Mouse (Mus musculus): ENCODE measurements around the gene Gpr179.

Gpr179 gene

GRCm38 (mm10) chr11:97285852-97286775 lies 65.8 kb downstream of the Gpr179 start:
- DNase-seq: no peak

DNA sequence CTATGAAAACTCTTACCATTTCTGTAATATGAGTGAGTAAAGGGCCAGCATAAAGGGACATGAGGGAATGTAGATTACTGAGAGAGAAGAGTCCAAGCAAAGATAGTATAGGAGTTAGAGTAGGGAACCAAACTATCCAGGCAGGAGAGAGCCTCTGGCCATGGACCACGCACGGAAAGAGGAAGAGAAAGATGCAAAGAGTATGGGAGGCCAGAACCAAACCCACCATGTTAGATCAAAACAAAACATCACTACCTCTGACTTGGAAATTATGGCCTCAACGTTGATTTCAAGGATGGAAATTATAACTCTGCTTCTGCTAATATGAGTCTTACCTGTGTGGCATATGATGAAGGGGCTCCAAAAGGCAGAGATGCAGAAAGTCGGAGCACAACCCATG lies 67.0 kb downstream of the Gpr179 start:
- no peak for DNase-seq

GRCm38 (mm10) chr11:97282179-97282578 lies 69.7 kb downstream of the Gpr179 start:
- DNase-seq: no peak

Data from B cell, adult 2 months (primary cell).